Mouse (Mus musculus) activated CD4-positive, CD25-positive, alpha-beta regulatory T cell, adult 9 weeks (primary cell): ENCODE data around the gene Fstl3. TPM values are rescaled to one million over a fixed set of nuclear protein-coding genes. Genes with fewer than 3 reads are reported as not detected.

ENCODE experiments used
- polyA plus RNA-seq: library from polyadenylated mRNA; unstranded; fragments of 100-300 nt; shearing (Covaris generic); gene quantifications from one replicate; pipeline ENCODE4 v1.2.1, GENCODE M21; 2017

Gene Fstl3
- 0.68 TPM for polyA plus RNA-seq

DNA sequence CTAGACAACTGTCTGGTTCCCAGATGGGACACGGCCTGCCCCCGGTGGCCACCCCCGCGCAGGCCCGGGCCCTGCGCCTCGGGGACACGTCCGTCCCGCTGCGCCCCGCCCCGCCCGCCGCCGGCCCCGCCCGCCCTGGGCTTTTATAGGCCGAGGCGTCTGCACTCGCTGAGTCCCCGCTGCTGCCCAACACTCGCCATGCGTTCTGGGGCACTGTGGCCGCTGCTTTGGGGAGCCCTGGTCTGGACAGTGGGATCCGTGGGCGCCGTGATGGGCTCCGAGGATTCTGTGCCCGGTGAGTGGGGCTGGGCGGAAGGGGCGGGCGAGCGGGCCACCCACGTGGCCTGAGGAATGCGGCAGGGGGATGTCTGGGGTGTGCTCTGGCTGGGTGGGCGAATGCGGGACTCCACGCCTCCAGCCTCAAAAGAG, at the start of gene Fstl3:
Gene Fstl3, plus strand, starts transcription at position 170 of the 429 bp plus-strand sequence.

DNA sequence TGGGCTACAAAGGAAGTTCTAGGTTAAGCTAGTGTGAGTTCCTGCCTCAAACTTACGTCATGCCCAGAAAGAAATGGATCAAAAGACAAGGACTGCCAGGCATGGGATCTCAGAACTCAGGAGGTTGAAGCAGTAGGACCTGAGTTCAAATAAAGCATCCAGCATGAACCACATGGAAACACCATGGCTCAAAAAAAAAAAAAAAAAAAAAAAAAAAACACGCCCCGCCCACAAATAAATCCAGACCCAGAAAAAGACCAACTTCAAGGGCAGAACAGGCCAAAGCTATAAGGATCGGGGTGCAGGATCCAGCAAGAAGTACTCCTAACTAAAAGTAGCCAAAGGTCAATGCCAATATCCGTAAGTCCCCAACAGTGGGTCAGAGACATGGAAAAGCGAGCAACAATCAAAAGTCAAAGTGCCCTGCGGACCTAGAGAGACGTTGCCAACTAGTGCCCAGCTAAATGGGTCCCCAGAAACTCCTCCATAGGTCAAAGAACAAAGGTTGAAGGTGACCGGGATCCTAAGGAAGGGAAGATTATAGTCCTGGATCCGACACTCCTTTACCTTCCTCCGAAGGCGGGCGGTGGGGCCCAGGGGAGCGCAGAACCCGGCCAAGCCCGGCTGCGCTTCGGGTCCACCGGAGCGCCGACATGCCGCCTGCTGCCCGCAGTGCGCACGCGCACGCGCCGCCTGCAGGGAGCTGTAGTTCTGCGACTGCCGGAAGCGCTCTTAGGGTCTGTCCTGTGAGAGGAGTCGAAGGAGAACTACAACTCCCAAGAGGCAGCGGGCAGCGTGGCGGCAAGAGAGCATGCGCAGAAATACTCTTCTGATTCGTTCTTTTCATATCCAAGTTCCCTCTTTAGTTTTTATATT, 30.9 kb upstream of the Fstl3 start, which contains the start of gene Polrmt:
Gene Polrmt, minus strand, starts transcription at position 684 of the 876 bp plus-strand sequence.

DNA sequence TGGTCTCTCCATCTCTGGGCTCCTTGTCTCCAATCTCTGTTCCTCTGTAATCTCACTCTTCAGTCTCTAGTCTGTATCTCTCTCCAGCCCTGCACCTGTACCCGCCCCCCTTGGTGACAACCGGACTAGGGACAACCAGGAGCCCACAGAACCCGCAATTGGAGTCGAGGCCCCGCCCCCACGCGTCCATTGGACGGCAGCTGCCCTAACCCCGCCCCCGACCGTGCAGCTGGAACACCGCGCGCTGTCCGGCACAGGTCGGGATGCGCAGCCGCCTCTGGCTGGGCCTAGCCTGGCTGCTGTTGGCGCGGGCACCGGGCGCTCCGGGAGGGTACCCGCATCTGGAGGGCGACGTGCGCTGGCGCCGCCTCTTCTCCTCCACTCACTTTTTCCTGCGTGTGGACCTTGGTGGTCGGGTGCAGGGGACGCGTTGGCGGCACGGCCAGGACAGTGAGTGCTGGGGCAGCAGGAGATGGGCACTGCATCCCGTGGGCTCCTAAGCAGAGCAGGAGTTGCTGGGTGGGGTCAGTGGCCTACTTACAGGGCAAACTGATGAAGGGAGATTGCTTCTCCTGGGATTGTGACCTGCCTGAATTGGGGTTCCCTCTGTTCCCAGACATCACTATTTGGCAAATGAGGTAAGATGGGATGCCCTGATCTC, 22.1 kb upstream of the Fstl3 start, which contains the start of gene Fgf22:
Gene Fgf22, plus strand, starts transcription at position 221 of the 661 bp plus-strand sequence.

DNA sequence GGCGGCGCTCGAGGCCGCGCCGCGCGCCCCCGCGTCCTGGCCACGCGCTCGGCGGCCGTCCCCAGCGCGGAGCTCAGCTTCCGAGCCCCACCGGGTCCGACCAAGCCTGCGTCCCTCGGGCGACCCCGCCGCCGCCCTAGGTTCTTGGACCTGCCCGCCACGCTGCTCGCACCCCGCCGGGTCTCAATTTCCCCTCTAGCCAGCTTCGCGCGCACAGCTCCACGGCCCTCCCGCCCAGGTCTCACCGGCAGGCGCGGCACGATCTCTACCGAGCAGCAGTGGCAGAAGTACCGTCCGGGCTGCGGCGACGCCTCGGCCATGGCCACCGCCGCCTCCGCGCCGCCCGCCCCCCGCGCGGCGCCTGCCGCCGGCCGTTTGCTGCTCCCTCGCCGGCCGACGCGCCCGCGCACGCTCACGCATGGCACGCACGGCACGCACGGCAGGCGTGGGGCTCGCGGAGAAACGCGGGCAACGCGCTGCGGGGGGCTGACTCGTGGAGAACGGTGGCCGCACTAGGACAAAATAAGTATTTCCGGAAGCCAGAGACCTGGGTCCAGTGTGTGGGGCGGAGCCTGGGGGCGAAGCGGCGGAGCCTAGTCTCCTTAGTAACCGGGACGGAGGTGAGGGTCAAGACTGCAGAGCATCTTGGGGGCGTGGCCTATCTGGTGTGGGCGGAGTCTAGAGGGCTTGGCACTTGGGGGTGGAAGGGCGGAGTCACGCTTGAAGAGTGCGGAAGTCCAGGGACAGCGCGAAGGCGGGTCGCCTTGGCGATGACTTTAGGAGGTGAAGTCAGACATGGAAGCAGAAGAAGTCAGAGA, 10.4 kb upstream of the Fstl3 start, which contains the start of gene Rnf126:
Gene Rnf126, minus strand, starts transcription at position 445 of the 818 bp plus-strand sequence.

DNA sequence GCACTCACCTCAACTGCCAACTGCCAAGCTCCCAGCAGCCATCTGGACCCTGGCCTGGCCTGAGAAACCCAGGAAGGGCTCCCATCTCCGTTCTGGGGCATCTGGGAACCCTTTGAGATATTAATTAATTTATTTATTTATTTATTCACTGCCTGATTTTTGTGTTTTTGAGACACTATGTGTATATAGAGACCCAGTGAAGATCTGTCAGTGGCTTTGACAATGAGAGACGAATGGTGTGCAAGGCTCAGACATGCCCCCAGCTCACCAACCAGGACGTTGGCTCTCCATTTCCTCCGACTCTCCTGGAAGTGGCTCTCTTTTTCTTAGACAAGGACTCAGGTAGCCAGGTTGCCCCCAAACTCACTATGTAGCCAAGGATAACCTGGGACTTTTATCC, 13.8 kb downstream of the Fstl3 start, which contains the start of gene Prss57:
Gene Prss57, minus strand, starts transcription at position 101 of the 400 bp plus-strand sequence.

DNA sequence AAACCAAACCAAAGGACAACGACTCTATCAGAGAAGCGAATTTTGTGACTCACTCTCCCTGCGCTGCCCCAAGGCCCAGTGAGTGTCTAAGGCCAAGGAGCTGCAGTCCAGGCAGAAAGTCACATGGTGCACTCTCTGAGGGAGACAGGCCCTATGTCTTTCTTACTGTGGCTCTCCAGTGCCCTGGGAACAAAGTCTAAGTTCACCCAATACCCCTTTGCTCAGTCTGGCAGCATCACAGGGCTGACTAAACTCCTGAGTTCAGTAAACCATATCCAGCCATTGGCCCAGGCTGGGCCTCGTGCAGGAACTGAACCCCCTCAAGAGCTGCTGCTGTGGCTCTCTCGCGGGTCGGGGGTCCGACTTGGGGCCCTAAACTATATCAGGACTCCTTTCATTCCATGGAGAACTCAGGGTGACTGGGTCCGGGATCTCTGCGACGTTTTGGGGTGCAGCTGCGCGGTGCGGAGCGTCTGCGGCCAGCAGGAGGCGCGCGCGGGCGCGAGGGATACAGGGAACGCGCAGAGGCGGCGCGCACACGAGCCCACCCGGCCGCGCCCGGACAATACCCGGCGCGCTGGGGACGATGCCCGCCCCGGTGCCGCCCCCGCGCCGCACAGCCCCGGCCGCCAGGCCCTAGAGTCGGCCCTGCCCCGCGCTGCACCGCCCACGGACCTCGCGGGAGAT, 16.1 kb downstream of the Fstl3 start, which contains the start of gene Palm:
Gene Palm, plus strand, starts transcription at position 522 of the 687 bp plus-strand sequence.

DNA sequence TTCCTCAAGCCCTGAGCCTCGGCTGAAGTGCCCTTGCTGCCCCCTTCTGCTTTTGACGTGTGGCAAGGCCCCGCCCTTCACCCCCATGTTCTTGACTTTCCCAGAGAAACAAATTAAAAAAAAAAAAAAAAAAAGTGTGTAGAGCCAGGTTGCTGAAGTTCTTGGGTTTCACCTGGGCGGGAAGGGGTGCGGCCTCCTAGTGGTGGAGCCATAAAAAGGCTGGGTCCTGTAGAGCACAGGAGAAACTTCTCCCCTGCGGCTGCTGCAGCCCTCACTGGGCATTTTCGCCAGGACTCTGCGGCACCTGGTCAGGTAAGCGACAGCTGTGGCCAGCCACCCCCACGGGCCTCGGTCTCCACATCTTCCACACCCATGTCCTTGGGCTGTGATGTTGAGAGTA, 43.7 kb downstream of the Fstl3 start, which contains the start of gene Misp:
Gene Misp, plus strand, starts transcription at position 208 of the 400 bp plus-strand sequence.

Other genes starting within 250 kb of the Fstl3 start
- gene Plpp2, start 243.5 kb upstream of the Fstl3 start, polyA plus RNA-seq = 6.1 TPM
- 39.1 TPM for gene Mier2, start 222.1 kb upstream of the Fstl3 start, polyA plus RNA-seq
- not detected for gene Theg, start 189.9 kb upstream of the Fstl3 start, polyA plus RNA-seq
- not detected for gene C2cd4c, start 163.2 kb upstream of the Fstl3 start, polyA plus RNA-seq
- gene Shc2, start 139.4 kb upstream of the Fstl3 start, polyA plus RNA-seq = not detected
- not detected for gene Odf3l2, start 131.5 kb upstream of the Fstl3 start, polyA plus RNA-seq
- not detected for gene Madcam1, start 112.7 kb upstream of the Fstl3 start, polyA plus RNA-seq
- 46.7 TPM for gene Tpgs1, start 107.9 kb upstream of the Fstl3 start, polyA plus RNA-seq
- gene Cdc34, start 95.1 kb upstream of the Fstl3 start, polyA plus RNA-seq = 14.7 TPM
- gene Gzmm, start 88.3 kb upstream of the Fstl3 start, polyA plus RNA-seq = 0.71 TPM
- gene Bsg, start 72.8 kb upstream of the Fstl3 start, polyA plus RNA-seq = 281 TPM
- gene Hcn2, start 60.6 kb upstream of the Fstl3 start, polyA plus RNA-seq = not detected
- gene Polrmt, start 30.7 kb upstream of the Fstl3 start, polyA plus RNA-seq = 46.0 TPM
- gene Fgf22, start 22.2 kb upstream of the Fstl3 start, polyA plus RNA-seq = not detected
- gene Rnf126, start 10.3 kb upstream of the Fstl3 start, polyA plus RNA-seq = 5.1 TPM
- gene Prss57, start 13.7 kb downstream of the Fstl3 start, polyA plus RNA-seq = not detected
- 0.38 TPM for gene Palm, start 16.3 kb downstream of the Fstl3 start, polyA plus RNA-seq
- not detected for gene Misp, start 43.7 kb downstream of the Fstl3 start, polyA plus RNA-seq
- 322 TPM for gene Ptbp1, start 77.2 kb downstream of the Fstl3 start, polyA plus RNA-seq
- not detected for gene Prtn3, start 97.2 kb downstream of the Fstl3 start, polyA plus RNA-seq
- gene Plppr3, start 97.4 kb downstream of the Fstl3 start, polyA plus RNA-seq = 3.9 TPM
- gene Elane, start 109.0 kb downstream of the Fstl3 start, polyA plus RNA-seq = not detected
- gene Cfd, start 113.6 kb downstream of the Fstl3 start, polyA plus RNA-seq = not detected
- gene Med16, start 131.7 kb downstream of the Fstl3 start, polyA plus RNA-seq = 20.7 TPM
- 15.2 TPM for gene Gm26602, start 133.6 kb downstream of the Fstl3 start, polyA plus RNA-seq
- gene Kiss1r, start 139.7 kb downstream of the Fstl3 start, polyA plus RNA-seq = 0.28 TPM
- gene R3hdm4, start 143.9 kb downstream of the Fstl3 start, polyA plus RNA-seq = 208 TPM
- 12.7 TPM for gene Arid3a, start 149.8 kb downstream of the Fstl3 start, polyA plus RNA-seq
- gene Wdr18, start 182.9 kb downstream of the Fstl3 start, polyA plus RNA-seq = 78.4 TPM
- not detected for gene Grin3b, start 193.4 kb downstream of the Fstl3 start, polyA plus RNA-seq
- gene Tmem259, start 207.1 kb downstream of the Fstl3 start, polyA plus RNA-seq = 6.6 TPM
- gene Cnn2, start 211.3 kb downstream of the Fstl3 start, polyA plus RNA-seq = 1,121 TPM
- gene Abca7, start 219.2 kb downstream of the Fstl3 start, polyA plus RNA-seq = 76.2 TPM
- gene Arhgap45, start 239.4 kb downstream of the Fstl3 start, polyA plus RNA-seq = 886 TPM